ENCODE assay signal across 32 mouse cellular contexts in the genomic region with DNA sequence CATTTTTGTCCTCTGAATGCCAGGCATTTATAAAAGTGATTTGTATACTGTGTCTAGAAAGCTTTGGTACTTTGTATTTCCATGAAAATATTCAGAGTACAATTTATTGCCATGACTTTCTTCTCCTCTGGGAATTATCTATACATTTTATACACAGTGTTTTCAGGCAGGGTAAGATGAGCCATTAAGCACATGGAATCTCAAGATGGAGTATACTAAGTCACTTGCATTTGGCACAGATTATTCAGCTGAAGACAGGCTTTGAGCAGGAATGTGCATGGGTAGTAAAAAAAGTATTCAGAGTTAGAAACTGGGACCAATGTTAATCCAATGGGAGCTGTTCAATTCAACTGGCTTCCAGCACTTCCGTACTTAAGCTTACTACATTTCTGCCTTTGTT.
"Had no signal": no experiment of that assay in that cellular context is flagged by ENCODE, and none has a peak within 500 bp of the region (broad histone marks: within the 10 kb centered on the region; RNA-seq: fewer than 3 reads in every experiment).

No protein-coding gene starts in this region.

- H3K4me3 ChIP-seq: heart, embryonic 10.5 days; heart, embryonic 12.5 days; heart, embryonic 13.5 days; heart, embryonic 15.5 days; hindbrain, embryonic 10.5 days; hindbrain, embryonic 12.5 days; hindbrain, embryonic 13.5 days; hindbrain, embryonic 15.5 days; intestine, embryonic 15.5 days; kidney, embryonic 15.5 days; layer of hippocampus, adult 2 months had no signal

- H3K4me2 ChIP-seq: heart, embryonic 11.5 days; heart, embryonic 12.5 days; heart, embryonic 13.5 days; heart, embryonic 15.5 days; hindbrain, embryonic 12.5 days; hindbrain, embryonic 13.5 days; hindbrain, embryonic 14.5 days; hindbrain, embryonic 15.5 days; intestine, embryonic 15.5 days; kidney, embryonic 15.5 days had no signal

- H3K36me3 ChIP-seq: heart, embryonic 10.5 days; heart, embryonic 12.5 days; heart, embryonic 13.5 days; heart, embryonic 15.5 days; hindbrain, embryonic 10.5 days; hindbrain, embryonic 12.5 days; hindbrain, embryonic 13.5 days; hindbrain, embryonic 15.5 days; intestine, embryonic 15.5 days; kidney, embryonic 15.5 days had no signal

- ATAC-seq: hindbrain, embryonic 16.5 days; hindbrain, postnatal 0 days; inflammation-experienced regulatory T-cells, adult 6 months; intestine, embryonic 15.5 days; intestine, embryonic 16.5 days; intestine, postnatal 0 days had no signal

- H3K27me3 ChIP-seq: heart, embryonic 12.5 days; heart, embryonic 13.5 days; heart, embryonic 15.5 days; hindbrain, embryonic 12.5 days; hindbrain, embryonic 13.5 days; hindbrain, embryonic 15.5 days; intestine, embryonic 15.5 days; kidney, embryonic 15.5 days had no signal

- DNase-seq: heart, postnatal 14 days; heart, postnatal 36 days; kidney, adult 11 months; kidney, adult 18-20 months; kidney, adult 2 months; kidney, adult 8-10 months; kidney, adult 9 months; kidney, postnatal 10 days; kidney, postnatal 14 days; kidney, postnatal 25 days; kidney, postnatal 36 days; kidney, postnatal 4 days; layer of hippocampus, postnatal 36 days had no signal

- H3K9me3 ChIP-seq: heart, embryonic 10.5 days; heart, embryonic 12.5 days; heart, embryonic 13.5 days; heart, embryonic 15.5 days; hindbrain, embryonic 10.5 days; hindbrain, embryonic 12.5 days; hindbrain, embryonic 13.5 days; hindbrain, embryonic 15.5 days; intestine, embryonic 15.5 days; kidney, embryonic 15.5 days had no signal

- H3K27ac ChIP-seq: heart, embryonic 10.5 days; heart, embryonic 13.5 days; heart, embryonic 15.5 days; hindbrain, embryonic 10.5 days; hindbrain, embryonic 12.5 days; hindbrain, embryonic 13.5 days; hindbrain, embryonic 14.5 days; hindbrain, embryonic 15.5 days; hindbrain, postnatal 0 days; intestine, embryonic 15.5 days; kidney, embryonic 15.5 days; kidney, postnatal 0 days; layer of hippocampus, adult 2 months had no signal

- H3K4me1 ChIP-seq: heart, embryonic 10.5 days; heart, embryonic 12.5 days; heart, embryonic 13.5 days; heart, embryonic 15.5 days; hindbrain, embryonic 10.5 days; hindbrain, embryonic 12.5 days; hindbrain, embryonic 13.5 days; hindbrain, embryonic 15.5 days; intestine, embryonic 15.5 days; kidney, embryonic 15.5 days had no signal

- H3K9ac ChIP-seq: heart, embryonic 12.5 days; heart, embryonic 13.5 days; heart, embryonic 15.5 days; hindbrain, embryonic 12.5 days; hindbrain, embryonic 13.5 days; hindbrain, embryonic 14.5 days; hindbrain, embryonic 15.5 days; intestine, embryonic 15.5 days; kidney, embryonic 15.5 days had no signal
